Mouse (Mus musculus) stomach, embryonic 14.5 days (tissue): Measurements from ENCODE around the gene Il17rd. TPM values are rescaled to one million over a fixed set of nuclear protein-coding genes. Genes with fewer than 3 reads are reported as not detected.

Experiments
- ATAC-seq: fragments of 200-750 bp; cut with Nextera tagmentation; 2 replicates; pipeline ENCODE4 v1.8.0; 2017; ENCODE audit warnings: low read depth, moderate TSS enrichment; ENCODE audit not compliant: insufficient number of reproducible peaks, insufficient read depth, low FRiP score
- H3K27ac ChIP-seq: fragments of 300-500 bp; sonication (generic); 2 replicates; pipeline ENCODE4 v1.5.1; 2014; ENCODE audit warnings: mild to moderate bottlenecking, low read length, moderate library complexity, mixed read lengths
- H3K27me3 ChIP-seq: fragments of 300-500 bp; sonication (generic); 2 replicates; pipeline ENCODE4 v1.6.1; 2014; ENCODE audit warnings: low read length, control low read depth, mixed read lengths; ENCODE audit not compliant: control insufficient read depth, insufficient read depth
- H3K36me3 ChIP-seq: fragments of 300-500 bp; sonication (generic); 2 replicates; pipeline ENCODE4 v1.6.1; 2014; ENCODE audit warnings: mild to moderate bottlenecking, control low read depth, low read length, moderate library complexity, mixed read lengths; ENCODE audit not compliant: control insufficient read depth, insufficient read depth
- H3K4me1 ChIP-seq: fragments of 300-500 bp; sonication (generic); 2 replicates; pipeline ENCODE4 v1.6.1; 2014; ENCODE audit warnings: low read length, control low read depth, mixed read lengths; ENCODE audit not compliant: control insufficient read depth, insufficient read depth
- H3K4me2 ChIP-seq: fragments of 300-500 bp; sonication (generic); replicated peaks from 2 replicates; pipeline ENCODE4 v1.6.1; 2014; ENCODE audit warnings: low read depth, low read length, control low read depth
- H3K4me3 ChIP-seq: fragments of 300-500 bp; sonication (generic); 2 replicates; pipeline ENCODE4 v1.5.1; 2014; ENCODE audit warnings: low read depth, low read length, control low read depth
- H3K9ac ChIP-seq: fragments of 300-500 bp; sonication (generic); replicated peaks from 2 replicates; pipeline ENCODE4 v1.6.1; 2014; ENCODE audit warnings: low read depth, mild to moderate bottlenecking, control low read depth, low read length, moderate library complexity, mixed read lengths
- H3K9me3 ChIP-seq: fragments of 300-500 bp; sonication (generic); 2 replicates; pipeline ENCODE4 v1.6.1; 2016; ENCODE audit warnings: low read depth, low read length, control low read depth; ENCODE audit not compliant: control insufficient read depth
- WGBS: fragments of 180-500 bp; shearing (Covaris S2); extraction: QIAGEN DNeasy Blood & Tissue Kit; methylation state at CpG from one replicate; pipeline ENCODE4 v1.1.7; 2014; 5-methylcytosine and 5-hydroxymethylcytosine counted together
- polyA plus RNA-seq: library from polyadenylated mRNA; unstranded; fragments of >200 nt; fragmentation: Nextera tagmentation; extraction: Ambion mirVana; gene quantifications from 2 replicates; pipeline ENCODE4 v1.2.1, GENCODE M21; 2014

Gene Il17rd
- polyA plus RNA-seq, 1 experiment from 2014 or later, result 5.2 TPM

- Histone ChIP-seq H3K27ac (no peak overlapping the region), H3K4me2 (no peak overlapping the region), H3K27me3 (no peaks in the 10 kb centered on the region), H3K4me1 (no peaks in the 10 kb centered on the region), H3K9ac (no peak overlapping the region), H3K4me3 (no peak overlapping the region), H3K36me3 (no peaks in the 10 kb centered on the region), H3K9me3 (no peaks in the 10 kb centered on the region)
- ATAC-seq, result no peak
- WGBS, result 63% methylated on average over 6 of the region's 6 CpGs
Measured at GRCm38 (mm10) chr14:27108748-27109504, 70.2 kb downstream of the Il17rd start.

- peak within 1 kb of the TSS; percentile 28 for H3K9ac ChIP-seq
- ATAC-seq, result peak; percentile 84
- H3K27ac ChIP-seq, result no peak within 1 kb of the TSS
- H3K27me3 ChIP-seq, result no peaks in the 10 kb centered on the region
- peak within 1 kb of the TSS; percentile 93 for H3K4me2 ChIP-seq
- 0 out of 2 replicates have a peak, but pooled peaks cover 3% of the 10 kb centered on the region for H3K4me1 ChIP-seq
- under 1% methylated on average over 46 of the region's 58 CpGs for WGBS
- H3K4me3 ChIP-seq, result peak within 1 kb of the TSS; percentile 44
- H3K9me3 ChIP-seq, result no peaks in the 10 kb centered on the region
- H3K36me3 ChIP-seq, result no peaks in the 10 kb centered on the region
Measured at GRCm38 (mm10) chr14:27114362-27115274, 75.9 kb downstream of the Il17rd start, which contains the start of gene Arhgef3. TSS of gene Arhgef3 (plus strand) at chr14:27114899.

- no peaks in the 10 kb centered on the region for H3K9me3 ChIP-seq
- H3K4me3 ChIP-seq, result peak overlapping the region; percentile 44
- H3K9ac ChIP-seq, result peak overlapping the region; percentile 28; the same call in 1 of the 2 replicates
- 15% methylated on average over 11 of the region's 11 CpGs for WGBS
- no peaks in the 10 kb centered on the region for H3K36me3 ChIP-seq
- ATAC-seq, result no peak
- H3K4me1 ChIP-seq, result 0 out of 2 replicates have a peak, but pooled peaks cover 3% of the 10 kb centered on the region
- H3K4me2 ChIP-seq, result peak overlapping the region; percentile 93
- H3K27ac ChIP-seq, result no peak overlapping the region
- H3K27me3 ChIP-seq, result no peaks in the 10 kb centered on the region
Measured at GRCm38 (mm10) chr14:27115275-27115660, 76.5 kb downstream of the Il17rd start.

GRCm38 (mm10) chr14:27115991-27116390 lies 77.2 kb downstream of the Il17rd start:
- no peaks in the 10 kb centered on the region for H3K27me3 ChIP-seq
- no peak overlapping the region for H3K9ac ChIP-seq
- H3K4me3 ChIP-seq, result no peak overlapping the region
- H3K9me3 ChIP-seq, result no peaks in the 10 kb centered on the region
- no peak overlapping the region for H3K27ac ChIP-seq
- H3K4me1 ChIP-seq, result 0 out of 2 replicates have a peak, but pooled peaks cover 3% of the 10 kb centered on the region
- no peak for ATAC-seq
- H3K36me3 ChIP-seq, result no peaks in the 10 kb centered on the region
- H3K4me2 ChIP-seq, result peak overlapping the region; percentile 93; the same call in 1 of the 2 replicates
- 62% methylated on average over 6 of the region's 6 CpGs for WGBS

GRCm38 (mm10) chr14:27116577-27117165 lies 77.9 kb downstream of the Il17rd start:
- Histone ChIP-seq H3K36me3 (no peaks in the 10 kb centered on the region), H3K9ac (no peak overlapping the region), H3K4me3 (no peak overlapping the region), H3K27me3 (no peaks in the 10 kb centered on the region), H3K4me2 (no peak overlapping the region), H3K9me3 (no peaks in the 10 kb centered on the region), H3K4me1 (0 out of 2 replicates have a peak, but pooled peaks cover 3% of the 10 kb centered on the region), H3K27ac (no peak overlapping the region)
- 80% methylated on average over 4 of the region's 4 CpGs for WGBS
- ATAC-seq, result no peak

- H3K4me2 ChIP-seq, result no peak overlapping the region
- no peak for ATAC-seq
- H3K9ac ChIP-seq, result no peak overlapping the region
- H3K27me3 ChIP-seq, result no peaks in the 10 kb centered on the region
- no peak overlapping the region for H3K4me3 ChIP-seq
- WGBS, result 67% methylated on average over 5 of the region's 5 CpGs
- H3K27ac ChIP-seq, result no peak overlapping the region
- H3K9me3 ChIP-seq, result no peaks in the 10 kb centered on the region
- 0 out of 2 replicates have a peak, but pooled peaks cover 6% of the 10 kb centered on the region for H3K4me1 ChIP-seq
- no peaks in the 10 kb centered on the region for H3K36me3 ChIP-seq
Measured at GRCm38 (mm10) chr14:27118546-27118945, 79.8 kb downstream of the Il17rd start.

- H3K27me3 ChIP-seq, result no peaks in the 10 kb centered on the region
- H3K27ac ChIP-seq, result no peak overlapping the region
- 66% methylated on average over 3 of the region's 3 CpGs for WGBS
- no peaks in the 10 kb centered on the region for H3K9me3 ChIP-seq
- H3K4me1 ChIP-seq, result 0 out of 2 replicates have a peak, but pooled peaks cover 3% of the 10 kb centered on the region
- H3K9ac ChIP-seq, result no peak overlapping the region
- no peaks in the 10 kb centered on the region for H3K36me3 ChIP-seq
- H3K4me3 ChIP-seq, result no peak overlapping the region
- no peak for ATAC-seq
- H3K4me2 ChIP-seq, result no peak overlapping the region
Measured at GRCm38 (mm10) chr14:27122646-27123045, 83.9 kb downstream of the Il17rd start.

GRCm38 (mm10) chr14:27123543-27123942 lies 84.8 kb downstream of the Il17rd start:
- Histone ChIP-seq H3K4me1 (0 out of 2 replicates have a peak, but pooled peaks cover 3% of the 10 kb centered on the region), H3K9ac (no peak overlapping the region), H3K4me3 (no peak overlapping the region), H3K27ac (no peak overlapping the region), H3K36me3 (no peaks in the 10 kb centered on the region), H3K9me3 (no peaks in the 10 kb centered on the region), H3K27me3 (no peaks in the 10 kb centered on the region), H3K4me2 (no peak overlapping the region)
- ATAC-seq, result no peak
- WGBS, result 57% methylated on average over 8 of the region's 8 CpGs
